Mouse (Mus musculus) G1E (cell line): ENCODE measurements around the gene Plxnc1. TPM values are rescaled to one million over a fixed set of nuclear protein-coding genes. Genes with fewer than 3 reads are reported as not detected.

Source experiments
- ATAC-seq: 2 replicates; pipeline ENCODE4 v1.8.0; 2016; ENCODE audit warnings: mild to moderate bottlenecking; ENCODE audit not compliant: insufficient number of reproducible peaks, poor library complexity, low FRiP score, severe bottlenecking; ENCODE audit errors: extremely low read depth
- DNase-seq: peaks from one replicate; pipeline ENCODE4 v3.0.0; 2012; ENCODE audit warnings: low spot score
- H3K27me3 ChIP-seq: 2 replicates; pipeline ENCODE4 v1.6.1; 2012; ENCODE audit warnings: mild to moderate bottlenecking, low read length, inconsistent platforms; ENCODE audit not compliant: insufficient read depth
- H3K36me3 ChIP-seq: replicated peaks from 2 replicates; pipeline ENCODE3; 2012; ENCODE audit warnings: mild to moderate bottlenecking, inconsistent platforms
- H3K4me1 ChIP-seq: 2 replicates; pipeline ENCODE4 v1.6.1; 2012; ENCODE audit warnings: low read depth, low read length, inconsistent platforms, mixed read lengths; ENCODE audit not compliant: insufficient read depth
- H3K4me3 ChIP-seq: 2 replicates; pipeline ENCODE4 v1.5.1; 2012; ENCODE audit warnings: low read depth, mild to moderate bottlenecking, inconsistent platforms, low read length, moderate library complexity, mixed read lengths
- H3K9me3 ChIP-seq: replicated peaks from 2 replicates; pipeline ENCODE4 v1.6.1; 2012; ENCODE audit warnings: inconsistent platforms
- CTCF ChIP-seq: IDR thresholded peaks from 2 replicates; pipeline ENCODE4 v1.5.1; 2012; ENCODE audit warnings: low read depth, low read length, inconsistent platforms, mixed read lengths
- GATA1 ChIP-seq: IDR thresholded peaks from 2 replicates; pipeline ENCODE4 v1.6.1; 2012; ENCODE audit warnings: borderline replicate concordance, low read length, inconsistent platforms, mixed read lengths
- GATA2 ChIP-seq: IDR thresholded peaks from 2 replicates; pipeline ENCODE4 v1.6.1; 2012; ENCODE audit warnings: low read depth, low read length, inconsistent platforms, borderline replicate concordance
- POLR2AphosphoS5 ChIP-seq: IDR thresholded peaks from 2 replicates; pipeline ENCODE4 v1.6.1; 2012; ENCODE audit warnings: low read depth, low read length, inconsistent platforms; ENCODE audit not compliant: insufficient replicate concordance
- TAL1 ChIP-seq: conservative IDR thresholded peaks from 2 replicates; pipeline ENCODE4 v1.6.1; 2012; ENCODE audit warnings: low read depth, low read length, inconsistent platforms, mixed read lengths
- polyA plus RNA-seq: library from polyadenylated mRNA; stranded (reverse); fragments of >175 nt; gene quantifications from 2 replicates; pipeline ENCODE4 v1.2.3, GENCODE M21; 2012
- total RNA-seq, 2 experiments: library from RNA; stranded (forward) in 1 of 2; stranded (reverse) in 1 of 2; fragments of 200-1000 nt in 1 of 2; fragments of >200 nt in 1 of 2; fragmentation: Nextera tagmentation in 1 of 2; gene quantifications; 2 replicates each; pipeline ENCODE4 v1.2.3; 2014 to 2017

Plxnc1 gene
- total and polyA plus RNA-seq, 3 experiments = 23.0 to 163 (median 131) TPM

GRCm38 (mm10) chr10:94938899-94939298 lies 5.7 kb downstream of the Plxnc1 start:
- no peaks in the 10 kb centered on the region for H3K9me3 ChIP-seq
- H3K36me3 ChIP-seq = peaks cover 42% of the 10 kb centered on the region
- peaks cover 83% of the 10 kb centered on the region for H3K4me1 ChIP-seq
- ATAC-seq (peak; percentile 19; the same call in 1 of the 2 replicates), DNase-seq (no peak)
- TF ChIP-seq POLR2AphosphoS5 (no peak), GATA2 (no peak), TAL1 (no peak), GATA1 (no peak), CTCF (no peak)
- no peak overlapping the region for H3K4me3 ChIP-seq
- H3K27me3 ChIP-seq = no peaks in the 10 kb centered on the region

- Histone ChIP-seq H3K9me3 (no peaks in the 10 kb centered on the region), H3K27me3 (no peaks in the 10 kb centered on the region), H3K4me1 (peaks cover 83% of the 10 kb centered on the region), H3K4me3 (no peak overlapping the region), H3K36me3 (peaks cover 44% of the 10 kb centered on the region)
- no peak for TF ChIP-seq POLR2AphosphoS5
- TF ChIP-seq GATA2 = no peak
- TF ChIP-seq CTCF = no peak
- no peak for TF ChIP-seq GATA1
- TF ChIP-seq TAL1 = no peak
- no peak for DNase-seq
- ATAC-seq = no peak
Measured at GRCm38 (mm10) chr10:94938320-94938719, 6.3 kb downstream of the Plxnc1 start.

GRCm38 (mm10) chr10:94935270-94935669 lies 9.4 kb downstream of the Plxnc1 start:
- Histone ChIP-seq H3K27me3 (no peaks in the 10 kb centered on the region), H3K4me1 (peaks cover 88% of the 10 kb centered on the region), H3K36me3 (peaks cover 39% of the 10 kb centered on the region), H3K9me3 (no peaks in the 10 kb centered on the region), H3K4me3 (no peak overlapping the region)
- no peak for ATAC-seq
- TF ChIP-seq GATA1 = no peak
- no peak for TF ChIP-seq POLR2AphosphoS5
- no peak for TF ChIP-seq GATA2
- no peak for TF ChIP-seq TAL1
- no peak for TF ChIP-seq CTCF
- DNase-seq = no peak

- DNase-seq (no peak), ATAC-seq (no peak)
- peaks cover 31% of the 10 kb centered on the region for H3K36me3 ChIP-seq
- H3K4me1 ChIP-seq = peaks cover 88% of the 10 kb centered on the region
- no peaks in the 10 kb centered on the region for H3K9me3 ChIP-seq
- no peaks in the 10 kb centered on the region for H3K27me3 ChIP-seq
- TF ChIP-seq GATA1 (no peak), GATA2 (no peak), POLR2AphosphoS5 (no peak), TAL1 (no peak), CTCF (no peak)
- H3K4me3 ChIP-seq = no peak overlapping the region; the same call in 1 of the 2 replicates
Measured at GRCm38 (mm10) chr10:94934151-94934614, 10.5 kb downstream of the Plxnc1 start.

- Histone ChIP-seq H3K4me1 (peaks cover 88% of the 10 kb centered on the region), H3K27me3 (no peaks in the 10 kb centered on the region), H3K36me3 (peaks cover 36% of the 10 kb centered on the region), H3K9me3 (no peaks in the 10 kb centered on the region), H3K4me3 (peak overlapping the region; percentile 31; the same call in 1 of the 2 replicates)
- DNase-seq = peak; percentile 86
- TF ChIP-seq TAL1 (peak; percentile 96), GATA2 (no peak), GATA1 (no peak)
- ATAC-seq = peak; percentile 92
Measured at GRCm38 (mm10) chr10:94931961-94932832, 12.4 kb downstream of the Plxnc1 start.

GRCm38 (mm10) chr10:94928164-94928563 lies 16.5 kb downstream of the Plxnc1 start:
- TF ChIP-seq CTCF (no peak), GATA2 (no peak), TAL1 (no peak), POLR2AphosphoS5 (no peak), GATA1 (no peak)
- ATAC-seq (no peak), DNase-seq (no peak)
- Histone ChIP-seq H3K36me3 (peaks cover 20% of the 10 kb centered on the region), H3K9me3 (no peaks in the 10 kb centered on the region), H3K27me3 (no peaks in the 10 kb centered on the region), H3K4me1 (peaks cover 92% of the 10 kb centered on the region), H3K4me3 (no peak overlapping the region)
